Mouse (Mus musculus) hindbrain, embryonic 16.5 days (tissue): ENCODE data around the gene Ipmk. TPM values are rescaled to one million over a fixed set of nuclear protein-coding genes. Genes with fewer than 3 reads are reported as not detected.
"Not testable (repeated sequence)": the region's sequence is repeated elsewhere in the genome, so short reads cannot be mapped to it uniquely, and the experiment has no call there.

Experiments
- ATAC-seq: fragments of 200-750 bp; cut with Nextera tagmentation; 2 replicates; pipeline ENCODE4 v1.8.0; 2017; ENCODE audit warnings: moderate TSS enrichment, moderate library complexity
- H3K27ac ChIP-seq: fragments of 300-500 bp; sonication (generic); 2 replicates; pipeline ENCODE4 v1.5.1; 2014; ENCODE audit warnings: low read depth, mild to moderate bottlenecking, control low read depth, low read length, moderate library complexity
- H3K27me3 ChIP-seq: fragments of 300-500 bp; sonication (generic); replicated peaks from 2 replicates; pipeline ENCODE4 v1.6.1; 2014; ENCODE audit warnings: low read length; ENCODE audit not compliant: control insufficient read depth, insufficient read depth
- H3K36me3 ChIP-seq: fragments of 300-500 bp; sonication (generic); 2 replicates; pipeline ENCODE4 v1.6.1; 2014; ENCODE audit warnings: mild to moderate bottlenecking, low read length, moderate library complexity, mixed read lengths; ENCODE audit not compliant: control insufficient read depth, insufficient read depth
- H3K4me1 ChIP-seq: fragments of 300-500 bp; sonication (generic); 2 replicates; pipeline ENCODE4 v1.6.1; 2014; ENCODE audit warnings: low read depth, low read length; ENCODE audit not compliant: control insufficient read depth, insufficient read depth
- H3K4me2 ChIP-seq: fragments of 300-500 bp; sonication (generic); 2 replicates; pipeline ENCODE4 v1.6.1; 2014; ENCODE audit warnings: mild to moderate bottlenecking, low read length, control low read depth, moderate library complexity
- H3K4me3 ChIP-seq: fragments of 300-500 bp; sonication (generic); 2 replicates; pipeline ENCODE4 v1.5.1; 2014; ENCODE audit warnings: mild to moderate bottlenecking, low read length, control low read depth, moderate library complexity
- H3K9ac ChIP-seq: fragments of 300-500 bp; sonication (generic); 2 replicates; pipeline ENCODE4 v1.6.1; 2014; ENCODE audit warnings: low read depth, mild to moderate bottlenecking, control low read depth, low read length, moderate library complexity
- H3K9me3 ChIP-seq: fragments of 300-500 bp; sonication (generic); 2 replicates; pipeline ENCODE4 v1.6.1; 2014; ENCODE audit warnings: mild to moderate bottlenecking, low read length, moderate library complexity; ENCODE audit not compliant: control insufficient read depth
- WGBS: fragments of 180-500 bp; shearing (Covaris S2); extraction: QIAGEN DNeasy Blood & Tissue Kit; methylation state at CpG from one replicate; pipeline ENCODE4 v1.1.7; 2014; 5-methylcytosine and 5-hydroxymethylcytosine counted together
- polyA plus RNA-seq: library from polyadenylated mRNA; unstranded; fragments of >200 nt; fragmentation: Nextera tagmentation; extraction: Ambion mirVana; gene quantifications from 2 replicates; pipeline ENCODE4 v1.2.1, GENCODE M21; 2015

Gene Ipmk
- polyA plus RNA-seq, 1 experiment from 2014 or later: 14.1 TPM

- H3K4me3 ChIP-seq: no peak overlapping the region
- H3K4me1 ChIP-seq: no peaks in the 10 kb centered on the region
- no peaks in the 10 kb centered on the region for H3K27me3 ChIP-seq
- 97% methylated on average over 7 of the region's 7 CpGs for WGBS
- no peaks in the 10 kb centered on the region for H3K9me3 ChIP-seq
- H3K9ac ChIP-seq: no peak overlapping the region
- H3K4me2 ChIP-seq: no peak overlapping the region
- peaks cover 17% of the 10 kb centered on the region for H3K36me3 ChIP-seq
- ATAC-seq: no peak
- H3K27ac ChIP-seq: no peak overlapping the region
Measured at GRCm38 (mm10) chr10:71380406-71380805, 32.8 kb downstream of the Ipmk start.

DNA sequence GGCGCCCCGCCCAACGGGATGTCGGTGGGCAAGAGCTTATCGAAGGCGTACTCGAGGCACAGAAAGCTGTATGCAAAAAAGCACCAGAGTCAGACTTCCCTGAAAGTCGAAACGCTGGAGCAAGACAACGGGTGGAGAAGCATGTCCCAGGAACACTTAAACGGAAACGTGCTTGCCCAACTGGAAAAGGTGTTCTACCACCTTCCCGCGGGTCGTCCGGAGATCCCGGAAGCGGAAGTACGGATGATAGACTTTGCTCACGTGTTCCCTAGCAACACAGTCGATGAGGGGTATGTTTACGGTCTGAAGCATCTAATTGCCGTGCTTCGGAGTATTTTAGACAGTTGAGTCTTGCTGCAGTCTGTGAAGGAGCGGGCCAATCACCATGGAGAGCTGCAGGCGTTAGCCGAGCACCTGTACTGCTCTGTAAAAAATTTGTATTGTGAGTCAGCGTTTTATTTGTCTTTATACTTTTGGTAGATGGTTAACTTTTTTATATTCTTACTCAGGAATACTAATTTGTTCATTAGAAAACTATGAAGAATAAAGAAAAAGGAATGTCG, 34.0 kb downstream of the Ipmk start:
- Histone ChIP-seq H3K27ac (no peak overlapping the region), H3K9me3 (no peaks in the 10 kb centered on the region), H3K36me3 (peaks cover 17% of the 10 kb centered on the region), H3K4me2 (no peak overlapping the region), H3K27me3 (no peaks in the 10 kb centered on the region), H3K9ac (no peak overlapping the region), H3K4me1 (no peaks in the 10 kb centered on the region), H3K4me3 (no peak overlapping the region)
- 89% methylated on average over 29 of the region's 29 CpGs for WGBS
- ATAC-seq: no peak

DNA sequence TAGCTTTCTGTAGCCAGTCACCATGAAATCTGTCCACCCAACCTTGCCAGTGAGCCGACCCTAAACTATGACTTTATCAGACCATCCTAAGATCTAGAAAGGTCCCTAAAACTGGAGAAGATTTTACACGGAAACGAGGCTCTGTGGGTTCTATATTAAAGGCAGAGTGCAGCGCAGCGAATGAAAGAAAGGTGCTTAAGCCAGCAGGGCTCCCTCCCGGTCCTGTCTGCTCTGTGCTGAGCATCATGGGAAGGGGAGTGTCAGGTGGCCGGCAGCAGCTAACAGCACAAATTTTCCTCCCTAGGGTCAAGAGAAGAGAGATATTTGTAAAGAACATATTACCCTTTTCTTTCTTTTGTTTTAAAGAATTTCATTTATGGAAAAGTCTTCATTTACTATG, 34.5 kb downstream of the Ipmk start:
- Histone ChIP-seq H3K4me3 (no peak overlapping the region), H3K4me2 (no peak overlapping the region), H3K27ac (no peak overlapping the region), H3K36me3 (peaks cover 15% of the 10 kb centered on the region), H3K27me3 (no peaks in the 10 kb centered on the region), H3K4me1 (no peaks in the 10 kb centered on the region), H3K9me3 (no peaks in the 10 kb centered on the region), H3K9ac (no peak overlapping the region)
- 70% methylated on average over 7 of the region's 7 CpGs for WGBS
- ATAC-seq: no peak

- no peaks in the 10 kb centered on the region for H3K4me1 ChIP-seq
- no peak overlapping the region for H3K4me2 ChIP-seq
- H3K9ac ChIP-seq: no peak overlapping the region
- ATAC-seq: no peak
- H3K4me3 ChIP-seq: no peak overlapping the region
- no peaks in the 10 kb centered on the region for H3K9me3 ChIP-seq
- H3K27ac ChIP-seq: no peak overlapping the region
- WGBS: 83% methylated on average over 8 of the region's 8 CpGs
- H3K36me3 ChIP-seq: peaks cover 14% of the 10 kb centered on the region
- no peaks in the 10 kb centered on the region for H3K27me3 ChIP-seq
Measured at GRCm38 (mm10) chr10:71382858-71383551, 35.4 kb downstream of the Ipmk start.

GRCm38 (mm10) chr10:71383552-71383924, 36.0 kb downstream of the Ipmk start:
- peaks cover 10% of the 10 kb centered on the region for H3K36me3 ChIP-seq
- not testable (repeated sequence) for H3K9me3 ChIP-seq, H3K4me3 ChIP-seq, H3K4me2 ChIP-seq, H3K4me1 ChIP-seq, H3K9ac ChIP-seq, H3K27ac ChIP-seq, ATAC-seq, H3K27me3 ChIP-seq
- WGBS: 88% methylated on average over 6 of the region's 6 CpGs

DNA sequence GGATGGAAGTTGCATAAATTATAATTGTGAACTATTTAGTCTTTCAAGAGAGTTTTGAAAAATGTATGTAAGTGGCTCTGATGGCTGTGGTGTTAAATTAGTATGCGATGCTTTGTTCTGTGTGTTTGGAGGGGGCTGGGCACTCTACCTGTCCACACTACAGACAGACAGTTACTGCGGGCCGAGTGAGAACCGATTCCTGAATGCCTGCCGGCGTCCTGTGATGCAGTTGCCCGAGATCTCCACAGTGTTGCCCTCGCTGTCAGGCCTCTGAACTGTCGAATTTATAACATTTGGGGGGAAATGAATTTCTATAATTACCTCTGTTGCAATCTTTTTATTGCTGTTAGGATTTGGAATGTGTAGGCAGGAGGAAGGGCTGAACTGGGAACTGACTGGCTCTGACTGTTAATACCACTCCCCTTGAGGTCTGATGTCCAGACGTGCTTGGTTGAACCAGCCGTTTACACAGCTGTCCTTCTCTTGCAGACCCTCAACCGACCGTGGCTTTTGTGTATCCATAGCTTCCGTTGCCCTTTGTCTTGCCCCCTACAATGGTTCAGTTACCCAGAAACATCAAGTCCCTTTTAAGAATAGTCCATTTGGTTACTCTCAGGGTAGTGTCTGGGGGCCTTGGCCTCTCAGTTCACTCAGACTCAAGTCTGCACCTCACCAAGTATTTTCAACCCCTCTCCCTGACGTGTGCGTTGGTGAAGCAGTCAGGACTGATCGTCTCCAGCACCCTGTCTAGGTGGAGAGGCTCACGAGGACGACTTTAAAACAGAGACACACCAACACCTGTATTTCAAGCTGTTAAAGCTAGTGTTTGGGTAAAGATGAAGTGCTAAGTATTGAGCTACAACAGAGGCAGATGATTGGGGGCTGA, 36.8 kb downstream of the Ipmk start:
- Histone ChIP-seq H3K9me3 (no peaks in the 10 kb centered on the region), H3K4me1 (no peaks in the 10 kb centered on the region), H3K27ac (no peak overlapping the region), H3K4me3 (no peak overlapping the region), H3K9ac (no peak overlapping the region), H3K27me3 (no peaks in the 10 kb centered on the region), H3K36me3 (peaks cover 8% of the 10 kb centered on the region), H3K4me2 (no peak overlapping the region)
- WGBS: 63% methylated on average over 19 of the region's 19 CpGs
- no peak for ATAC-seq

DNA sequence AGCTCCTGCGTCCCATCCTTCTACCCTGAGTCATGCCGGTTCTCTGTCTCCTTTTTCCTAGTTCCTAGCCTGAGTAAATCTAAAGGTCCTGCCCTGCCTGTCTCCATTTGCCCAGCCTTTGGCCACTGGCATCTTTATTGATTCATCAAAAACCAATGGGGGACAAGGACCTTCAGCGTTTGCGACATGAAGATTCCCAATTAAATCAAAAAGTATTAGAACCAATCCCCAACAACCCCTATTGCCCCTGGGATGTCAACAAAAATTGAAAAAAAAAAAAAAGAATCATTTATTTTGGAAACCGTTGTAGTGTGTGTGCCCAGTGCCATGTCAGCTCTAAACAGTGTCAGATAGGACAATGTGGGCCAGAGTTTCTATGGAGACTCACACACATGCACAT, 41.7 kb downstream of the Ipmk start:
- no peak overlapping the region for H3K4me2 ChIP-seq
- no peak for ATAC-seq

DNA sequence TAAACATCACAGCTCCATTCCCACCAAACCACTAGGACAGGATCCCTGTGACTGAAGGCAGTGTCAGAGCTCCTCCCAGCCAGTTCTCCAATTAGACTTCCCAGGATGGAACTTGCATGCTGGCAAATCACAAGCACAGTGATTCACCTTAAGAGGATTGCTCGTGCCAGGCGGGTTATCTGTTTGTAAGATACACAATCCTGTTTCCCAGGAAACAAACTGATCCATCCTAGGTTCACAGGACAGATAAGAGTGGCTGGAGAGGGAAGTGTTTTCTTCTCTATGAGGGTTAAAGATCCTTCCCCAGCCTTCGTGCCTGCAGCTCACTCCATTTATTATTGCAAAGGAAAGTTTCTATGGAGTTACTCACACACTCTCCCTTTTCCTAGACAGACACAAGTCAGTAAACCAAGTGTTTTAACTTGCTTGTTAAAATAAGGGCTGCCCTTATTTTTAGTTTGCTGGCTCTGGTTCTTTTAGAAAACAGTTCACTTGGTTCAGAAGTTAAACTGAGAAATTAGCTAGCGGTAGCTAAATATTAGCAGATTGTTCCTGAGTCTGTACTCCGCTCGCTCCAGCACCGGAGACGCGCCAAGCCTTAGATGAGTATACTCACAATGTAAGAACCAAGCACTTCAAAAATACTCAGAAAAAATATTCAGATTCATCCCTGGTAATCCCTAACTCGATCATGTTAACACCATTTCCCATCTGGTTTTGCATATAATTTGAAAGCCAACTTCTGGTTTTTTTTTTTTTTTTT, 51.0 kb downstream of the Ipmk start:
- Histone ChIP-seq H3K27ac (no peak overlapping the region), H3K4me2 (no peak overlapping the region), H3K4me3 (no peak overlapping the region), H3K27me3 (no peaks in the 10 kb centered on the region), H3K9ac (no peak overlapping the region), H3K36me3 (no peaks in the 10 kb centered on the region), H3K9me3 (no peaks in the 10 kb centered on the region; the same call in 1 of the 2 replicates), H3K4me1 (no peaks in the 10 kb centered on the region)
- no peak for ATAC-seq
- 85% methylated on average over 10 of the region's 10 CpGs for WGBS

More for the DNA sequence above, 41.7 kb downstream of the Ipmk start:
- Histone ChIP-seq H3K27ac (no peak overlapping the region), H3K36me3 (no peaks in the 10 kb centered on the region), H3K4me3 (no peak overlapping the region), H3K9me3 (no peaks in the 10 kb centered on the region; the same call in 1 of the 2 replicates), H3K27me3 (no peaks in the 10 kb centered on the region), H3K9ac (no peak overlapping the region), H3K4me1 (no peaks in the 10 kb centered on the region)
- 96% methylated on average over 5 of the region's 5 CpGs for WGBS
